Mouse (Mus musculus): Measurements from ENCODE around the gene Hnrnph3.

Gene Hnrnph3

GRCm38 (mm10) chr10:62971821-62972220 is 52.2 kb downstream of the Hnrnph3 start:
- TF ChIP-seq GATA4 (IDR thresholded peaks at IDR 0.05; ENCODE audit: insufficient replicate concordance, low read length), result no peak

- no peak for TF ChIP-seq GATA4 (IDR thresholded peaks at IDR 0.05; ENCODE audit: insufficient replicate concordance, low read length)
Observed at GRCm38 (mm10) chr10:62966291-62966690, 57.7 kb downstream of the Hnrnph3 start.

- TF ChIP-seq GATA4 (IDR thresholded peaks at IDR 0.05; ENCODE audit: insufficient replicate concordance, low read length), result no peak
Observed at GRCm38 (mm10) chr10:62965796-62966195, 58.2 kb downstream of the Hnrnph3 start.
